Comparison of ENCODE assay signal across 10 mouse cellular contexts in genomic region chr4:46832834-46833544, GRCm38 (mm10).
DNase-seq lines count a peak whose midpoint lies in the region; ATAC-seq and TF ChIP-seq lines count a peak whose summit lies in the region.
"Had no signal": no experiment of that assay in that cellular context is flagged by ENCODE, and none has a peak within 500 bp of the region (broad histone marks: within the 10 kb centered on the region; RNA-seq: fewer than 3 reads in every experiment).

No protein-coding gene starts in this region.

- H3K27me3 ChIP-seq in spleen, adult 2 months (ENCODE audit: control insufficient read depth, insufficient read depth, low read length) = no peaks in the 10 kb centered on the region
- H3K27me3 ChIP-seq in liver, embryonic 11.5 days (replicated peaks; ENCODE audit: control insufficient read depth, insufficient read depth, low read length) = no peaks in the 10 kb centered on the region
- 0 out of 2 replicates have a peak, but pooled peaks cover 4% of the 10 kb centered on the region for H3K27me3 ChIP-seq in hindbrain, embryonic 13.5 days

- ATAC-seq in frontal cortex, adult (ENCODE audit: low TSS enrichment) = 0 out of 2 replicates have a peak, but pooled peaks have one; percentile 17
- peak; percentile 70 for ATAC-seq in liver, embryonic 11.5 days (replicated peaks; ENCODE audit: low FRiP score)
- ATAC-seq in hindbrain, embryonic 13.5 days (ENCODE audit: low FRiP score) = no peak

- H3K4me3 ChIP-seq in spleen, adult 2 months (ENCODE audit: extremely low read depth, insufficient read depth, insufficient read length) = no peak overlapping the region
- H3K4me3 ChIP-seq in liver, embryonic 11.5 days (ENCODE audit: low read depth, low read length) = no peak overlapping the region
- H3K4me3 ChIP-seq in hindbrain, embryonic 13.5 days = no peak overlapping the region
- H3K4me3 ChIP-seq: heart, embryonic 12.5 days had no signal

- H3K9ac ChIP-seq in liver, embryonic 11.5 days (ENCODE audit: low read depth, low read length) = no peak overlapping the region
- H3K9ac ChIP-seq in hindbrain, embryonic 13.5 days = no peak overlapping the region
- H3K9ac ChIP-seq: heart, embryonic 12.5 days had no signal

- no peaks in the 10 kb centered on the region for H3K36me3 ChIP-seq in spleen, adult 2 months (ENCODE audit: control insufficient read depth, insufficient read depth, low read length)
- H3K36me3 ChIP-seq in liver, embryonic 11.5 days (ENCODE audit: control insufficient read depth, insufficient read depth, low read length) = no peaks in the 10 kb centered on the region
- H3K36me3 ChIP-seq in hindbrain, embryonic 13.5 days = no peaks in the 10 kb centered on the region
- H3K36me3 ChIP-seq: G1E; heart, embryonic 12.5 days had no signal

- H3K4me2 ChIP-seq in liver, embryonic 11.5 days = no peak overlapping the region
- no peak overlapping the region for H3K4me2 ChIP-seq in hindbrain, embryonic 13.5 days
- H3K4me2 ChIP-seq: heart, embryonic 12.5 days had no signal

- H3K4me1 ChIP-seq in spleen, adult 2 months (ENCODE audit: control insufficient read depth, insufficient read depth, insufficient read length) = no peaks in the 10 kb centered on the region
- H3K4me1 ChIP-seq in liver, embryonic 11.5 days (replicated peaks; ENCODE audit: control insufficient read depth, insufficient read depth, low read length) = peaks cover 4% of the 10 kb centered on the region; the same call in 1 of the 2 replicates
- H3K4me1 ChIP-seq in hindbrain, embryonic 13.5 days (replicated peaks) = peaks cover 30% of the 10 kb centered on the region
- H3K4me1 ChIP-seq: heart, embryonic 12.5 days had no signal

- H3K9me3 ChIP-seq in liver, embryonic 11.5 days (ENCODE audit: control insufficient read depth, low read length) = no peaks in the 10 kb centered on the region
- H3K9me3 ChIP-seq in hindbrain, embryonic 13.5 days = no peaks in the 10 kb centered on the region
- H3K9me3 ChIP-seq: heart, embryonic 12.5 days had no signal

- no peak overlapping the region for H3K27ac ChIP-seq in spleen, adult 2 months (ENCODE audit: insufficient read depth, low read length)
- no peak overlapping the region for H3K27ac ChIP-seq in liver, embryonic 11.5 days (ENCODE audit: low read depth, low read length)
- no peak overlapping the region for H3K27ac ChIP-seq in hindbrain, embryonic 13.5 days

- TF ChIP-seq POLR2A in spleen, adult 2 months (IDR thresholded peaks at IDR 0.05; ENCODE audit: low read depth, low read length) = no peak

- no peak for DNase-seq in frontal cortex, adult 2 months (ENCODE audit: extremely low spot score in 1 of 2, low spot score in 1 of 2)
- no peak for DNase-seq in spleen, adult 2 months (ENCODE audit: low read depth in 1 of 2, low spot score in 2 of 2)
- DNase-seq in spleen, postnatal 36 days (ENCODE audit: low spot score in 2 of 2) = no peak
- DNase-seq in liver, embryonic 11.5 days (ENCODE audit: low spot score) = no peak
- DNase-seq in yolk sac, embryonic 10.5 days (ENCODE audit: low spot score) = peak; percentile 21
- DNase-seq in kidney, postnatal 10 days = no peak

- peak; percentile 41; the same call in 1 of the 2 replicates for TF ChIP-seq CTCF in spleen, adult 2 months (IDR thresholded peaks at IDR 0.05; ENCODE audit: extremely low read depth, insufficient read depth, insufficient read length, insufficient replicate concordance)

- WGBS in spleen, adult 2 months = 79% methylated on average over 12 of the region's 12 CpGs
- 39% methylated on average over 12 of the region's 12 CpGs for WGBS in liver, embryonic 11.5 days
- WGBS in hindbrain, embryonic 13.5 days = 46% methylated on average over 12 of the region's 12 CpGs
